Mouse (Mus musculus) thymus, postnatal 4 days (tissue): Measurements from ENCODE around the gene Myom1.

ENCODE experiments used
- DNase-seq: peaks from one replicate; pipeline ENCODE4 v3.0.0; 2021

Myom1 gene

DNA sequence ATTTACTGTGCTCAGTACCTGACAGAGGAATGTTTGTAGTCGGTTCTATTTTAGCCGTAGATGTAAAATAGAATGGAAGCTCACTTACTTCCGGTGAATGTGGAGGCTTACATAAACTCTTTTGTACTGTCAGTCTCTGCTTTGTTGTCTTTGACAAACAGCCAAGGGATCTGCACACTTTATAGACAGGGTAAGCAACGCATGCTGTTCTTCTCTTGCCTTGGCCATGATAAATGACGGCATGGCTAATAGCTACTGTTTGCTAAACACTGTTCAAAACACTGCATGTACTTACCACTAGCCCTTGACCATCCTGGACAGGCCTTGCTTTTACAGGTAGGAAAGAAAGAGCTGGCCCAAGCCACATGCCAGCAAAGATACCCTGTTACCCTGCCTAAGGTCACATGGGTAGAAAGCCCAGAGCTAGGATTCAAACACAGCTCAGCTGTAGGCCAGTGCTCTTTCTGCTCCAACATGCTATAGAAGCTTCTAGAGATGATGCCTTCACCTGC, 59.7 kb downstream of the Myom1 start:
- no peak for DNase-seq

DNA sequence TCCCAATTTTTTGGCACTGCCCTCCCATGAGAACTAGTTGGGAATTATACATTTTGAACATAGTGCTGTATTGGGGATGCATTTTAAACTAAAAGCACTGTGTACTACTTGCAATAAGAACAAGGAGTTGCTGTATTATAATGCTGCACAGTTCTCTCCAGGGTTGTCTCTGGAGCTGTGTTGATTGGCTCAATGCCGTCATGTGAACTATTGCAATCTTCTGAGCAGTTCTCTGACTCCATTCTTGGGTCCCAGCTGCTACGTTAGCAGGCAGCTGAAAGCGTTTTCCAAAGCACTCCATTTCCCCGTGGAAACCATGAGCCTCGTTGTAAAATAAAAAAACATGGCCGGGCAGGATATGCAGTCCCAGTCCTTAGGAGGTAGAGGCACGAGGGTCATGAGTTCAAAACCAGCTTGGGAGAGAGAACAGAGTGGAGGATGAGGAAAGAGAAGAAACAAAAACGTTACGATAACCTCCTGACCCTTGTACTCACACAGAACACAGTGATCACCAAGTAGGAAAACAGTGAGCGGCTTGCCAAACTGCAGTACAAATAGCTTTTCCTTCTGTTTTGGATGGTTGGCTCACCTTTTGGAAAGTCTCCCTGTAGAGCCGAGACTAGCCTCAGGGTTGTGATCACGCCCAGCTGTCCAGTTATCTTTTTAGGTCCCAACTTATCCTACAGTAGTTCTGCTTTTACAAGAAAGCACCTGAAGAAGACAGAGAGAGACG, 60.6 kb downstream of the Myom1 start:
- DNase-seq, result no peak

- no peak for DNase-seq
Observed at GRCm38 (mm10) chr17:71064463-71065014, 62.1 kb downstream of the Myom1 start.

DNA sequence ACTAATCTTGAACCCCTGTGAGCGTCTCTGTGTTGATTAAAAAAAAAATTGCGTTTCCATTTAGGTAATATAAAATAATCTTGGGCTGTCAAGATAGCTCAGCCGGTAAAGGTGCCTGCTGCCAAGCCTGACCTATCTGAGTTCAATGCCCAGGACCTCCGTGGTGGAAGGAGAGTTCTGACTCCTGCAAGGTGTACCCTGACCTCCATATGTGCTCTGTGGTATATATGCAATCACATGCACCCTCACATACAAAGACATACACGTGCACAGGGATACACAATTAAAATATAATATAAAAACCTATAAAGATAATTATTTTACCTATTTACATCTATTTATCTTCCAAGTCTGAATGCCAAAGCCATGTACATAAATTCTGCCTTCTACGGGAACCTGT, 62.7 kb downstream of the Myom1 start:
- DNase-seq, result no peak

DNA sequence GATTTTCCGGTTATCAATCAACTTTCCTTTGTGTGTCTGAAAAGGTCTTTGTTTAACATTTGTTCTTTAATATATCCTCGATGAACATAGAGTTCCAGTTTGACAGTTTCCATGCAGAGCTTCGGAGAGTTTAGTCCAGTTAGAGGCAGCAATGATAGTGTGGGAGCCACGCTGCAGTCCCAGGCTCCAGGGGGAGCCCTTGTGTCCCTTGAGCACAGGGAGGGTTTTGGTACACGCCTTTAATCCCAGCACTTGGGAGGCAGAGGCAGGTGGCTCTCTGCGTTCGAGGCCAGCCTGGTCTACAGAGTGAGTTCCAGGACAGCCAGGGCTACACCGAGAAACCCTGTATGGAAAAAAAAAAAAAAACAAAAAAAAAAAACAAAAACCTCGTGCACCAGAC, 66.7 kb downstream of the Myom1 start:
- peak; percentile 16 for DNase-seq

- DNase-seq, result no peak
Observed at GRCm38 (mm10) chr17:71071958-71072357, 69.5 kb downstream of the Myom1 start.

- no peak for DNase-seq
Observed at GRCm38 (mm10) chr17:71074386-71074785, 72.0 kb downstream of the Myom1 start.

GRCm38 (mm10) chr17:71081986-71082385, 79.6 kb downstream of the Myom1 start:
- no peak for DNase-seq

DNA sequence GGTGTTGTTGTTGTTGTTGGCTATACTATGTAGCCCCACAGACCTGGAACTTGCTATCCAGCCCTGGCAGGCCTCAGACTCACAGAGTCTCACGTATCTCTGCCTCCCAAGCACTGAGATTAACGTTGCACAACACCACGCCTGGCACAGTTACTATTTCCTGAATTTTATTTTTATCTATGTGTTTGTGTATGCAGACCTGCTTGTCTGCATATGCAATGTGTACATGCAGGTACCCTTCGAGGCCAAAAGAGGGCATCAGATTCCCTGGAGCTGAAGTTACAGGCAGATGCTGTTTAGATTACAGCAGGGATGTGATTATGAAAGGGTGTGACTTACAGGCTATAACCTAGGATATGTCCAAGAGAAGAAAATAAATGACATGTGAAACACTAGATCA, 84.5 kb downstream of the Myom1 start:
- DNase-seq, result peak; percentile 31

DNA sequence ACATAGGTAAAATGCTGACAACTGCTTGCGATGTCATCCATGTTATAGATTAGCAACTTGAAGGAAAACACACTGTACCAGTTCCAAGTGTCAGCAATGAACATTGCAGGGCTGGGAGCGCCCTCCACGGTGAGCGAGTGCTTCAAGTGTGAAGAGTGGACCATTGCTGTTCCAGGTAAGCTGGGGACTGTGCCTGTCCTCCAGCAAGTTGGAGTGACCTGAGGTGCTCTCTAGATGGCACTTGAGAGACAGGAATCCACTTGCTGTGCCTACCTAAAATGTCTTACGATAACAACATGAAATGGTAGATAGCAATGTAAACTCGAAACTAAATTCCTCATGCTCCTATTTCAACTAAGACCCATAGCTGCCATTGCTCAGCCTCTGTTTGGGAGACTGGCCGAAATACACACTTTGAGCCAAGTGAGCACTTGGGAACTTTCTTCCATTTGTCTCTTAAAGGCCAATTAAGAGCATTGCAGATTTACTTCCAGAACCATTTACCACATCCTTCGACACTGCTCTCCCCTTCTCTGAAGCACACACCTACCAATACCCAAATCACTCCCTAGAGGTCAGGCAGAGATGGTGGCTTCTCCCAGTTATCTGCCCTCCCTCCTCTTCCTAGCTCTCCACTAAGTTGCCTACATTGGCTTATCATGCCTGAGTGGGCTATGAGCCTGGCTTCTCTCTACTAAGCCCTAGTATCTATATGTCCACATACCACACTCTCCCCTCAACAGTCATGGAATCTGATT, 85.1 kb downstream of the Myom1 start:
- DNase-seq, result no peak

DNA sequence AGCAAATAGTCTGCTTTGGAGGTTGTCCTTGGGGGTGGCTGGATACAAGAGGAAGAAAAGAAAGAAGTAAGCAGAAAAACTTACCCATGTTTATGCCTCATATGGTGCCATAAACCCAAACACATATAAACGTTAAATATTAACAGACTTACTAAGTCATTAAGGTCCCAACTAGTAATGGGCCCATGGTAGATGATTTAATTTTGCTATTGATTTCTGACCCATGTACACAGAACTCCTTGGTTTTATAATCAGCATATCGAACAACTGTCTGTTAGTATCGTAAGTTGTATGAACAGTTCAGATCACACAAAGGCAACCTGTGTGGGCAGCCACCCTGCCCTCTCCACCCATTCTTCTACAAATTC, 85.7 kb downstream of the Myom1 start:
- no peak for DNase-seq

GRCm38 (mm10) chr17:71088991-71089434, 86.6 kb downstream of the Myom1 start:
- DNase-seq, result no peak

- no peak for DNase-seq
Observed at GRCm38 (mm10) chr17:71089781-71090480, 87.5 kb downstream of the Myom1 start.

DNA sequence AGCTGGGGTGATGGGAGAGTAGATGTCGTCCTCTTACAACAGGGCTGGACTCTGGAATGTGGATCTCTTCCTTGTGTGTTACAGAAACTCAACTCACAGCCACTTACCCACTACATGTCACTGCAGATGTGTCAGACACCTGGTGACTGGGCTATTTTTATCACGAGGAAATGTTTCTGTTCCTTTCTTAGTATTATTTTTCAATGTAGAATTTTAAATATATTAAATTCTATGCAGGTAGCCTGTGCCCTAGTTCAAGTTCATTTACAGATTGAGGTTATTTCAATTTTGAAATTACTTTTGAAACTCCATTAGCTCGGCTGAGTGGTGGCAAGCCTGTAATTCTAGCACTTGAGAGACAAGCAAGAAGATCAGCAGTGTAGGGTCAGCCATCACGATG, 88.6 kb downstream of the Myom1 start:
- DNase-seq, result no peak

DNA sequence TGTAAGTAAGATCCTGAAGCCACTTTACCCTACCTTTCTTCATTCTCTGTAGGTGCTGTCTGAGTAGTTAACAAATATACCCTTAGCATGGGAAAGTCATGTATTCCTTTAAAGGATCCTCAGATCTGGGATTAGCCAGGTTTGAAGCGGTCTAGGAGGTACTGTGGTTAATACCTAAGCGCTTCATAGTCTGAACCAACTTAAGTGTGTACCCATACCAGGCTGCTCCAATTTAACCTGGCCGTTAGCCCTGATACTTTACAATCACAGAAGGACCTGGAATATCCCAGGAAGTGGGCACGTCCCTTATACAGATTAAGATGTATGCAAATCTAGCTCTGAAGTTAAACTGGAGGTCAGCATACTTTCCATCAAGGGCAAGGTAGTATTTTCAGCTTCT, 89.9 kb downstream of the Myom1 start:
- DNase-seq, result no peak

DNA sequence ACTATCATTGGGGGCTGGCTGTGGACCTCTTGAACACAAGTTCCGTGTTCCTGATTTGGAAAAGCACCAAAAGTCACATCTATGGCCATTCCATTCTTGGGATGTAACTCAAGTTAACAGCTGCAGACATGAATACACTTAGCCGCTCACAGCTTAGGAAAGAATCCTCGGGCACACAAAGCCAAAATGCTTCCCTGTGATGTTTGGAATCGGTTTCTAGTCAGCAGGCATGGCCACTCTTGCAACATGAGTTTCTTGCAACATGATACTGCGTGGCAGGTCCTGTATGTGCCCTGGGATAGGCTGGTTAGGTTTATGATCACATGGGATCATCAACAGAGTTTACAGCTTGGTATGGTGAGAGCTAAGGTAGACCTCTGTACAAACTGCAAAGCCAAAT, 91.4 kb downstream of the Myom1 start:
- no peak for DNase-seq

DNA sequence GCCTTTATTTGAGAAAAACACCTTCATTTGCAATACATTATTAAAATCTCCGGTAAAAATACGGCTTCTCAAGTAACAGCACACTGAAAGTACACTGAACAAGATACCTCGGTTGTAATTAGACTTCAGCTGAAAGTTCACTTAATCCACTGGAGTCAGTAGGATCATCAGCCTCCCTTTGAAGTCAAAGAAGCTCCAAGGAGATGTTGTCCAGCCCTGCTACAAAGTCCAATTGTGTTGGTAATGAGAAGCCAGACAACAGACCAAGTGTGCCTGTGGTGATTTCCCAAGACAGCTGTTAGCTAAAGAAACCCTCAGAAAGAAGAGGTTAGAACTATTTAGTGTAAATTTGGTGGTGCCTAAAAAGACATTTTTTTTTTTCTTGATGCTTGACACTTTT, 92.0 kb downstream of the Myom1 start:
- no peak for DNase-seq

DNA sequence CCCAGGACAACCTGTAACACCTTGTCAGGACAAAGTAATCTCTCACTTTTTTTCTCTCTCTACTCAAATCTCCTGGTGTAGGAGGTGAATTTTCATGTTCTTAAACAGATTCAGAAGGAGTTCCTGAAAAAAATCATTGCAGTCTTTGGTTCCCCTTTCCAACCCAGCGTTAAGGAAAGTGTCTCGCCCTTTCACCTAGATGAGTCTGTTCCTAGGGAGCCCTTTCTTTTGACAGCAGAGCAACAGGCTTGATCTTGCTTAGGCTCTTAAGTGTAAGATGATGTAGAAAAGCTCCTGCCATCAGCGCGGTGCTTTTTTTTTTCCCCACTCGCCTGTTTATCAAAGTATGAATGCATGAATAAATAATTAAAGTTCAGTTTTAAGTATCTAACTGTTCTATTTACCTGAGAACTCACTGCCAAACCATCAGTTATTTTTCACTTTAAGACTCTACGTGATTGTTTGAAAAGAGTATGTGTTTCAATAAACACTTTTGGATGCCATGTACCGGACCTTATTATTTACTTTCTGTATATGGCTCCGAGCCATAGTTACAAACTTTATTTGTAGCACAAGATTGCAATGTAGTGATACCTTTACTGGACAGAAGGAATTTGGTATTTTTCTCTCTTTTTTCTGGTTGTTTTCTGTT, 94.2 kb downstream of the Myom1 start:
- DNase-seq, result no peak

- no peak for DNase-seq
Observed at GRCm38 (mm10) chr17:71097209-71097597, 94.8 kb downstream of the Myom1 start.

DNA sequence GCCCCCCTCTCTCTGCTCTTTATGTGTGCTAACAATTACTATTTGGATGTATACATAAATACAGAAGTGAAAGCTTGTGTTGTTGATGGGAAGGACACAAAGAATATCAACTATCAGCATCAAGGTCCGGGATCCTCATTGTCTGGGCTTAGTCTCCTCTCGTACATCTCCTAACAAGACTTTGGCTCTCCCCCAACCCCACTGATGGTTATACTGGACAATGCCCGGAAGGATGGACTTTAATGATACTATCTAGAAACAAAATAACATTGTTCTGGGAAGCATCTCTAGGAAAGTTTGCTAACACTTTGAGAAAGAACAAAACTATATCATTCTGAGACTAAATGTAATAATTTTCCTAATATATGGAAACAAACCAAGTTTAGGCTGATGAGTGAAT, 96.2 kb downstream of the Myom1 start:
- no peak for DNase-seq

DNA sequence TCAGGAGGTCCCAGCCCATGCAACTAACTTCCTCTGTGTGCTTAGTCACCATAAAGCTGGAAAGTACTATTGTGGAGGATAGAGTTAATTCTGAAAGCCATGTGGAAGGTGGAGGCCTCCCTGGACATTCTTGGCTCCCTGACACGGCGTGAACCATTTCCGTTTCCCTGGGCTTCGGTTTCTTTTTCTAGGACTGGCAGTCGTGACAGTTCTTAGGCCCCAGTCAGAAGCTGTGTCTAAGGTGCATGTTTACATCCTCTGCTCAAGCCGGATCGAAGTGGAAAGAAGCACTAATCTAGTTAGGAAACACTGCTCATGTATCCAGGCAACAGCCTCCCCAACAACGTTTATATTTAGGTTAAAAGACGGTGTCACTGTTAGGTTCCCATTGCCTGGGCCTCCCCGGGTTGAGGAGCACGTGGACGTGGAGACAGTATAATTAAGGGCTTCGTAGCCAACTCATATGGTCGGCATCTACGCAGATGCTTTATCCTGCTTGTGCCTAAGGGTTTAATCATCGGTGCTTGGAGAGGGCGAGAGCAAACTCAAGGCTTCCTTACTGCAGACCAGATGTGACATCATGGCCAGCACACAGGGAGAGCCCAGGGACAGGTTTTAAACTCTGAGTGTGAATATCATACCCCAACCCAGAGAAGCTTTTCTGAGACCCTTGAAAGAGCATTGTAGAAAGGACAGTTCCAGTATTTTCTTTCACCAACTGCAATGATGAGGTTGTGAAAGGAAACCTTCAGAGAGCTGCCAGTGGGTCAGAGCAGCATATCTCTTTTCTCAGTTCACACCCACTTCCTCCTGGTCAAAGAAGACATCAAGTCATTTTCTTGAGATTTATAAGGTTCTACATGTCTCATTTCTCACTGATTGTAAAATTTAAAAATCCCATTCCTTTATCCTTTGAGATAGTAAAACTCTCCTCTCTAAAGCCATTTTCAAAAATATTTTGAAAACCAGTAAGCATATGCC, 100.4 kb downstream of the Myom1 start:
- no peak for DNase-seq

- no peak for DNase-seq
Observed at GRCm38 (mm10) chr17:71105297-71105696, 102.9 kb downstream of the Myom1 start.
